Mouse (Mus musculus): ENCODE measurements around the gene Ppp4c.

DNA sequence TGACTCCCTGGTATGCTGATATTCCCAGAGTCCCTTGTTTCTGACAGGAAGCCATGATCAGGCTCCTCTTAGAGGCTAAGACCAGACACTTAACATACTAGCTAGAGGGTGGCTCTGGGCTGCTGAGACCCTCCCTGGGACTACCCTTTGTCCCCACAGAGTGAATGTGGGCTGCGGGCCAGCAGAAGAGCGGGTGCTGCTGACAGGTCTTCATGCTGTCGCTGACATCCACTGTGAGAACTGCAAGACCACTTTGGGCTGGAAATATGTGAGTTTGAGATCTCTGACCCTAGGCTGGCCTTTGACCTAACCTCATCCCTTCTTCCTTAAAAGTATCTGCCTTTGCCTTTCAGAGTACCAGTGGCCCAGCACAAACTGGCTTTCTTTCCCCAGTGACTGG, 14.1 kb downstream of the Ppp4c start:
- TF ChIP-seq MAFK (IDR thresholded peaks at IDR 0.05; ENCODE audit: insufficient read depth, low read depth, low read length) (no peak), HCFC1 (IDR thresholded peaks at IDR 0.05; ENCODE audit: borderline replicate concordance, insufficient read depth, low read length) (no peak)
